Mouse (Mus musculus) liver, adult 2 months (tissue): ENCODE measurements around the gene Fut2.

ENCODE experiments used
- CTCF ChIP-seq: fragments of 200-500 bp; IDR thresholded peaks from 2 replicates; pipeline ENCODE4 v1.5.1; 2011; ENCODE audit warnings: low read depth, low read length, control low read depth
- POLR2A ChIP-seq: fragments of 200-500 bp; IDR thresholded peaks from 2 replicates; pipeline ENCODE4 v1.6.1; 2011; ENCODE audit warnings: low read length, control low read depth; ENCODE audit not compliant: insufficient read depth; ENCODE audit errors: extremely low read depth

GRCm38 (mm10) chr7:45634946-45635681, 31.1 kb downstream of the Fut2 start:
- TF ChIP-seq CTCF: no peak
- TF ChIP-seq POLR2A: no peak
